Mouse (Mus musculus) ES-E14 (cell line): ENCODE results near the gene Smurf2.

ENCODE experiments used
- HCFC1 ChIP-seq: IDR thresholded peaks from 2 replicates; pipeline ENCODE4 v1.6.1; 2012; ENCODE audit warnings: low read length, inconsistent platforms, borderline replicate concordance; ENCODE audit not compliant: insufficient read depth
- ZC3H11A ChIP-seq: IDR thresholded peaks from 2 replicates; pipeline ENCODE4 v1.6.1; 2012; ENCODE audit warnings: low read depth, mild to moderate bottlenecking, inconsistent platforms, low read length, borderline replicate concordance

GRCm38 (mm10) chr11:106778132-106778531 lies 142.4 kb downstream of the Smurf2 start:
- TF ChIP-seq ZC3H11A (no peak), HCFC1 (no peak)
